Mouse (Mus musculus) midbrain, embryonic 11.5 days (tissue): ENCODE results near the gene Rapgef2. TPM values are rescaled to one million over a fixed set of nuclear protein-coding genes. Genes with fewer than 3 reads are reported as not detected.

Source experiments
- ATAC-seq: fragments of 200-750 bp; cut with Nextera tagmentation; 2 replicates; pipeline ENCODE4 v1.8.0; 2017; ENCODE audit warnings: moderate TSS enrichment, moderate library complexity; ENCODE audit not compliant: low FRiP score
- DNase-seq: peaks from one replicate; pipeline ENCODE4 v3.0.0; 2015; ENCODE audit warnings: low spot score; ENCODE audit errors: missing footprints
- H3K27ac ChIP-seq: fragments of 300-500 bp; sonication (generic); 2 replicates; pipeline ENCODE4 v1.5.1; 2014; ENCODE audit warnings: low read depth, low read length
- H3K27me3 ChIP-seq: fragments of 300-500 bp; sonication (generic); 2 replicates; pipeline ENCODE4 v1.6.1; 2014; ENCODE audit warnings: mild to moderate bottlenecking, low read length, moderate library complexity, mixed read lengths; ENCODE audit not compliant: control insufficient read depth, insufficient read depth
- H3K36me3 ChIP-seq: fragments of 300-500 bp; sonication (generic); 2 replicates; pipeline ENCODE4 v1.6.1; 2014; ENCODE audit warnings: mild to moderate bottlenecking, low read length, moderate library complexity, mixed read lengths; ENCODE audit not compliant: control insufficient read depth, insufficient read depth
- H3K4me1 ChIP-seq: fragments of 300-500 bp; sonication (generic); 2 replicates; pipeline ENCODE4 v1.6.1; 2014; ENCODE audit warnings: low read length; ENCODE audit not compliant: control insufficient read depth, insufficient read depth
- H3K4me2 ChIP-seq: fragments of 300-500 bp; sonication (generic); 2 replicates; pipeline ENCODE4 v1.6.1; 2014; ENCODE audit warnings: mild to moderate bottlenecking, moderate library complexity
- H3K4me3 ChIP-seq: fragments of 300-500 bp; sonication (generic); 2 replicates; pipeline ENCODE4 v1.5.1; 2014; ENCODE audit warnings: low read depth, low read length
- H3K9ac ChIP-seq: fragments of 300-500 bp; sonication (generic); 2 replicates; pipeline ENCODE4 v1.6.1; 2014; ENCODE audit warnings: low read length
- H3K9me3 ChIP-seq: fragments of 300-500 bp; sonication (generic); 2 replicates; pipeline ENCODE4 v1.6.1; 2016; ENCODE audit warnings: low read length; ENCODE audit not compliant: control insufficient read depth
- WGBS: fragments of 180-500 bp; shearing (Covaris S2); extraction: QIAGEN DNeasy Blood & Tissue Kit; methylation state at CpG from one replicate; pipeline ENCODE4 v1.1.7; 2014; 5-methylcytosine and 5-hydroxymethylcytosine counted together
- polyA plus RNA-seq: library from polyadenylated mRNA; unstranded; fragments of >200 nt; fragmentation: Nextera tagmentation; extraction: Ambion mirVana; gene quantifications from 2 replicates; pipeline ENCODE4 v1.2.1, GENCODE M21; 2014

Gene Rapgef2
- polyA plus RNA-seq, 1 experiment from 2014 or later = 6.2 TPM

DNA sequence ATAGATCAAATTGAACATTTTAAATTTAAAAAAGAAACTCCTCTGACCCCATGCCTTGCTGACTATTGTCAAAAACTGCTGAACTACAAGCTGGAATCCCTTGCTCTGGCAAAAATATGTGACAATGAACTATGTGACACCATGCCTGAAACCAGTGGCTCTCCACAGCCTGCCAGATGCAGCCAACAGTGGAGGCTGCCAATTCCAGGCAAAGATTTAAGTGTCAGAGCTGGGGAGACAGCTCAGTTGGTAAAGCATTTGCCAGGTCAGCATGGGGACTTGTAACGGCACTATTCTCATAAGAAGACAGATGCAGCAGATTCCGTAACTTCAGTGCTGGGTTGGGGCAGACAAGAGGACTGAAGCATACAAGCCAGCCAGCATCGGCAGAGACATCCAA lies 95.9 kb downstream of the Rapgef2 start:
- H3K36me3 ChIP-seq = no peaks in the 10 kb centered on the region
- WGBS = 94% methylated on average over 3 of the region's 3 CpGs
- ATAC-seq (no peak), DNase-seq (no peak)
- H3K4me3 ChIP-seq = no peak overlapping the region
- no peaks in the 10 kb centered on the region for H3K4me1 ChIP-seq
- H3K4me2 ChIP-seq = no peak overlapping the region
- H3K9ac ChIP-seq = no peak overlapping the region
- no peaks in the 10 kb centered on the region for H3K9me3 ChIP-seq
- no peak overlapping the region for H3K27ac ChIP-seq
- no peaks in the 10 kb centered on the region for H3K27me3 ChIP-seq

DNA sequence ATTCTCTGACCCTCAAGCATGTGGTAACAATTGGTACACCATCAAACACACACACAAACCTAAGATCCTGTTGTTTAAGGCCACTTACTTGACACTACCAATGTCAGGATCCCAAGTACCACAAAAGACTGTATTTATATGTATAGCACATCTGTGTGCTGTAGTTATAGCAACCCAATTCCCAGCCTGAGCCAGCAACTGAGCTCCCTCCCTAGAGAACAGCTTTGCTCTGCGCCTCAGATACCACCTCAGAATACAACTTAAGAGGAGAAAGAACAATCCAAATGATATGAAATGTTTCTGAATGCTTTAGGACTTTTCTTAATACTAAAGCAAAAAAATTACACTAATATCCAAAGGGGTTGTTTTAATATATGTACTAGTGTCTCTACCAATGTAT lies 98.4 kb downstream of the Rapgef2 start:
- WGBS = 96% methylated on average over 1 of the region's 1 CpGs
- H3K9me3 ChIP-seq = no peaks in the 10 kb centered on the region
- no peak for ATAC-seq

DNA sequence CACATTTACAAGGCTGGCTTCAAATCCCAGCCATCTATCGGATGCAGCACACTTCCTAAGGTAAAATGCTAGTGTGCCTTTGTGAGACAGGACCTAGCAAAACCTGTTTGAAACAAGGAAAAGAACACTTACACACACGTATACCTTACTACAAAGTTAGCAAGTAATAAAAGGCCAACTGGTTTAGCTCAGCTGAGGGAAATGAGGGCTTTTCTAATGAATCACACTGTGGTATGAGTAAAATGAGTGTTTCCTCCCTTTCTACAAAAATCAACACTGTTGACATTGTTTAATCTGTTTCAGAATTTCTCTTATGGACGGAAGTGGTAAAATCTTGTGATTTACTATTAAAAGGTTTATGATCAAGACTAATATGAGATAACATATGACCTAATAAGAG lies 104.0 kb downstream of the Rapgef2 start:
- ATAC-seq (no peak), DNase-seq (no peak)
- Histone ChIP-seq H3K9ac (no peak overlapping the region), H3K9me3 (no peaks in the 10 kb centered on the region), H3K4me2 (no peak overlapping the region), H3K27me3 (no peaks in the 10 kb centered on the region), H3K36me3 (no peaks in the 10 kb centered on the region), H3K27ac (no peak overlapping the region), H3K4me3 (no peak overlapping the region), H3K4me1 (peaks cover 10% of the 10 kb centered on the region)
- WGBS = 91% methylated on average over 3 of the region's 3 CpGs

More for the DNA sequence above, 98.4 kb downstream of the Rapgef2 start:
- Histone ChIP-seq H3K4me2 (no peak overlapping the region), H3K9ac (no peak overlapping the region), H3K36me3 (no peaks in the 10 kb centered on the region), H3K4me3 (no peak overlapping the region), H3K4me1 (no peaks in the 10 kb centered on the region), H3K27ac (no peak overlapping the region), H3K27me3 (no peaks in the 10 kb centered on the region)
- no peak for DNase-seq

DNA sequence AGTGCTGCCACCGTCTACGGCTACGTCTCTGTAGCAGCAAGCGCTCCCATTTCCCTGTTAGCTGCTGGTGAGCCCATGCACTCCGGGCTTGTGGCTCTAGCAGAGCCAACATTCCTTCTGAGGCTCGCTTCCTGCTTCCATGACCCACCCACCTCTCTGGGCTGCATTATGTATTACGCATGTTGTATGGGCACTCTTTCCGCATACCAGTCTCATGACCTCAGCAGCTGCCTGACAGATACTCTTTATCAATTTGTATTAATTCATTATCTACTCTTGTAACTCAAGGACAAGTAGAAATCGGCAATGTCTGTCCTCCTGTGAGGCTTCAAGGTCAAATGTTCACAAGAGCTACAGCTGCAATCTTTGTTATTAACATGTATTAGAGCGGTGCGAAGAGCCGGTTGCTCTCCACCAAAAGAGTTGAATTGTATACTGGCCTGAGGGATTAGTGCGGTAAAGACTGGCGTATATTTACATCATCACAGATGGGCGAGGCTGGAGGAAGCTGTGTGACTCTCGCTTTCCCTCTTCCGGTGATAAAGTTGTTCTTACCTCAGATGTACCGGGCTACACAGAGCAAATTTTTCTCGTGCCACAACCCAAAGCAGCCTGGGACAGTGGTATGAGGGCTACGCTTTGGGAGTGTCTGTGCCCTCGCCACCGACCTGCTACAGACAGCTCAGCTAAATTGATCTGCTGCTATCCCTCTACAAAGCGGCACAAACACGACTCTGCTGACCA lies 104.9 kb downstream of the Rapgef2 start:
- H3K4me1 ChIP-seq = peaks cover 10% of the 10 kb centered on the region
- no peaks in the 10 kb centered on the region for H3K9me3 ChIP-seq
- no peak overlapping the region for H3K9ac ChIP-seq
- H3K27ac ChIP-seq = no peak overlapping the region
- H3K4me3 ChIP-seq = no peak overlapping the region
- H3K27me3 ChIP-seq = no peaks in the 10 kb centered on the region
- no peak overlapping the region for H3K4me2 ChIP-seq
- no peaks in the 10 kb centered on the region for H3K36me3 ChIP-seq
- WGBS = 71% methylated on average over 24 of the region's 24 CpGs
- ATAC-seq = peak; percentile 67
- DNase-seq = no peak

DNA sequence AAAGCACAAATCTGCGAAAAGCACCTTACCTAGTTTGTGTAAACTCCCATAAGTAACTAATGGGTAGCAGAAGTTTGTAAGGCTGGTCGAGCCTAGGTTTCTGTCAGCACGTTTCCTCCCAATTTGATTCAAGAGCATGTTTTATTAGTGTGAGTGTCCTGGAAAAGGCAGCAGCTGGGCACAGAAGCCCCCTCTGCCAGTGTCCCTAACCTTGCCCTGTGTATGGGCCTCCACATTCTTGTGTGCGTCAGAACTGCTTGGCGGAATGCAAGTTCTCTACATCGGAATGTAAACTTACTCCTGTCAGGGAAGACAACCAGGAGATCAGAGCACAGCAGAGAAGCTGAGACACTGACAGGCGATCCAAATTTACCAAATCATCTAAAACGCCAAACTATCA lies 106.2 kb downstream of the Rapgef2 start:
- peaks cover 10% of the 10 kb centered on the region for H3K4me1 ChIP-seq
- H3K4me3 ChIP-seq = no peak overlapping the region
- ATAC-seq (no peak), DNase-seq (no peak)
- WGBS = 70% methylated on average over 8 of the region's 8 CpGs
- no peaks in the 10 kb centered on the region for H3K27me3 ChIP-seq
- no peaks in the 10 kb centered on the region for H3K9me3 ChIP-seq
- no peak overlapping the region for H3K9ac ChIP-seq
- no peaks in the 10 kb centered on the region for H3K36me3 ChIP-seq
- H3K27ac ChIP-seq = no peak overlapping the region
- H3K4me2 ChIP-seq = no peak overlapping the region

DNA sequence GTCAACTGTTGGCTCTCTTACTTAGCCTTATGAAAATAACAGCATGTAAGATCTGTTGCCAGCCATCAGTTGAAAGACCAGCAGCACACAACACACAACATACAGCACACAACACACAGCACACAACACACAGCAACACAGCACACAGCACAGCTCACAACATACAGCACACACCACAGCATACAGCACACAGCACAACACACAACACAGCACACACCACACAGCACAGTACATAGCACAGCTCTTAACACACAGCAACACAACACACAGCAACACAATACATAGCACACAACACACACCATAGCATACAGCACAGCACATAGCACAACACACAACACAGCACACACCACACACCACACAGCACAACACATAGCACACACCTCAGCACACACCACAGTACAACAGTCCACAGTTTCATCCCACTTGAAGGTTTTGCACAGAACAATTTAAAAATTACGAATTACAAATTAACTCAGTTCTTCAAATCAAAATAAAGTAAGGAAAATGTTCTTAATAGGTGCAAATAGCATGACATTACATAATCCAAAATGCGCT lies 106.7 kb downstream of the Rapgef2 start:
- Histone ChIP-seq H3K4me1 (peaks cover 10% of the 10 kb centered on the region), H3K9ac (no peak overlapping the region; the same call in 1 of the 2 replicates), H3K9me3 (no peaks in the 10 kb centered on the region), H3K4me2 (no peak overlapping the region), H3K4me3 (no peak overlapping the region), H3K27me3 (no peaks in the 10 kb centered on the region), H3K27ac (no peak overlapping the region), H3K36me3 (no peaks in the 10 kb centered on the region)
- no peak for ATAC-seq
- 90% methylated on average over 2 of the region's 2 CpGs for WGBS
- DNase-seq = no peak

DNA sequence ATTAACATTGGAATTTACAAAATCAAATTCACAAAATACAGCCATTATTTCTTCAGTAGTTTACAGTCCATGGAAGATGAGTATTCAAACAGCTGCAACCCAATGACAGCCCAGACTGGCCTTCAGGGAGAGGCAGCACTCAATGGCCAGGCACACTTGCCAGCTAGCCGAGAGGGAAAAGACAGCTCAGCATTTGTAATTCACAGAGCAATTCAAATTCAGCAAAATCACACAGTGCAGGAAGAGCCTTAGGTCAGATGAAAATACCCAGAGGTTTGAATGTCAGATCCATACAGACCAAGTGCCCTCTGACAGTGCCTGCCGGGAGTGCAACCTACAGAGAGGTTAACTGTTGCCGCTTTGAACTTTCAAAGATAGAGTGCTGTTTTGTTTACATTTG lies 107.6 kb downstream of the Rapgef2 start:
- ATAC-seq (no peak), DNase-seq (no peak)
- peaks cover 10% of the 10 kb centered on the region for H3K4me1 ChIP-seq
- no peaks in the 10 kb centered on the region for H3K36me3 ChIP-seq
- WGBS = 58% methylated on average over 3 of the region's 3 CpGs
- no peaks in the 10 kb centered on the region for H3K27me3 ChIP-seq
- H3K4me2 ChIP-seq = no peak overlapping the region
- H3K9me3 ChIP-seq = no peaks in the 10 kb centered on the region
- no peak overlapping the region for H3K9ac ChIP-seq
- H3K4me3 ChIP-seq = no peak overlapping the region
- H3K27ac ChIP-seq = no peak overlapping the region

DNA sequence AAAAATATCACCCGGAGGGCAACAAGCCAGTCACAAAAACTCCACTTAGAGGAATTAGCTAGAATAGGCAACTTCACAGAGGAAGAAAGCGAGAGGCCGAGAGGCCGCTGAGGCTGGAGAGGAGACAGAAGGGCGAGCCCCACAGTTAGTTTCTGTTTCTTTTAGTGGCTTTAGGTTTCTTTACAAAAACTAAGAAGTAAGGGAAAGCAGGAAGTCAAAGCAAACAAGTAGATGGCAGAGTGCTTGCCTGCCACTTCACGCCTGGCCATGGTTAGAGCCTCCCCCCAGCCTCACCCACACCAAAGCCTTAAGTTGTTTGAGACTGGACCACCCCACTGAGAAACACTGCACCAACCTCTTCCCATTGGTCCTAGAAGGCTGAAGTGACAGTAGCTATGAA lies 108.2 kb downstream of the Rapgef2 start:
- Histone ChIP-seq H3K9ac (no peak overlapping the region), H3K9me3 (no peaks in the 10 kb centered on the region), H3K4me3 (no peak overlapping the region), H3K27ac (no peak overlapping the region), H3K27me3 (no peaks in the 10 kb centered on the region), H3K4me2 (no peak overlapping the region), H3K4me1 (peaks cover 10% of the 10 kb centered on the region), H3K36me3 (no peaks in the 10 kb centered on the region)
- 78% methylated on average over 6 of the region's 6 CpGs for WGBS
- ATAC-seq = no peak
- DNase-seq = no peak

DNA sequence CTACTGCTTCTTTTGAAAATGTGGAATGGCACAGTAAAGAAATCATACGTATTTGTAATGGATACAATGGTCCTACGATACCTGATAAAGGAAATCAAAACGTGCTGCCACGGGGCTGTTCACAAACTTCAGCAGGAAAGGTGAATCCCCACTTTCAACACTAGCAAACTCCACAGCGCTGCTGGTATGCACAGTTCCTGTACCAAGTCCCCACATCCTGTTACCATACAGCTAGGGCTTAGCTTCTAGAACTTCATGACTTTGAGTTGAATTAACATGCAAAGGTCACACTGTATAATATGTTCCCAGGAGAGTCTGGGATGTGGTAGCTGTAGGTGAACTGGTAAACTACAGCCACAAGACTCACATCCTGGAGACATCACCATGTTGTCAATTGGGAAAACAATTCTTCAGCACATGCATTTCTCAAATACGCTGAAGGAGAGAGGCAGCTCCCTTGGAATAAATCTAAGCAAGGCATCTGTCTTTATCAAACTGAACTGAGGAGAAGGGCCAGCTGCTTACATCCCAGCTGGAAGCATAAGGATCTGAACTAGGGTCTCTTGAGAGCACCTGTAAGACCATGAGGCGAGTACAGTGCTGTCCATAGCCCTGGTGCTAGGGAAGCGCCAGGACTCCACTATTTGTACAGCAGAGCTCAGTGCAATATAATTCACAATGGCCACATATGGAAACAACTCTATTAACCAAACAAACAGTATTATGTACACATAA lies 109.0 kb downstream of the Rapgef2 start:
- no peak for ATAC-seq
- 89% methylated on average over 8 of the region's 8 CpGs for WGBS
- H3K36me3 ChIP-seq = no peaks in the 10 kb centered on the region

More for the DNA sequence above, 109.0 kb downstream of the Rapgef2 start:
- Histone ChIP-seq H3K27ac (no peak overlapping the region), H3K9ac (no peak overlapping the region), H3K9me3 (no peaks in the 10 kb centered on the region), H3K27me3 (no peaks in the 10 kb centered on the region), H3K4me2 (no peak overlapping the region), H3K4me3 (no peak overlapping the region), H3K4me1 (peaks cover 10% of the 10 kb centered on the region)
- no peak for DNase-seq
